Mouse (Mus musculus) embryonic fibroblast, embryonic 13.5 days (primary cell): ENCODE results near the gene Clip3.

Experiments
- CTCF ChIP-seq: IDR thresholded peaks from 2 replicates; pipeline ENCODE4 v1.5.1; 2011; ENCODE audit warnings: mild to moderate bottlenecking, control low read depth, low read length, moderate library complexity, borderline replicate concordance; ENCODE audit not compliant: insufficient read depth
- POLR2A ChIP-seq: IDR thresholded peaks from 2 replicates; pipeline ENCODE4 v1.6.1; 2011; ENCODE audit warnings: low read depth, mild to moderate bottlenecking, control low read depth, low read length, moderate library complexity

DNA sequence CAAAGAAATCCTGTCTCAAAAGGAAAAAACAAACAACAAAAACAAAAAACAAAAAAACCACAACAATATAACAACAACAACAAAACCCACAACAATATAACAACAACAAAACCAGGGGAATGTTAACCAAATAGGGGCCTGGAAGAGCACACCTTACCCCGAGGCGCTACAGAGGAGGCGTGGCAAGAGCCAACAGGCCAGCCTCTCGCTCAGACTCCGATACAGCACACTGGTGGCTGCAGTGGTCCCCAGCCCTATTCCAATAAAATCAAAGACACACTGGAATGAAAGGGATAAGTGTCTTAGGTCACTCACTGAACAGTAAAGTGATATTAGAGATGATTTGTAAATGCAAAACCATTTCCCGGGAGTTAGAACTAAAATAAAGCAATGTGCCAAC, 12.0 kb upstream of the Clip3 start:
- TF ChIP-seq CTCF (no peak), POLR2A (no peak)
